Mouse (Mus musculus) forelimb bud, embryonic 11.5 days (tissue): Measurements from ENCODE around the gene Mecom.

ENCODE experiments used
- DNase-seq: peaks from one replicate; pipeline ENCODE4 v3.0.0-alpha.2; 2012; ENCODE audit warnings: low read depth, low spot score

Gene Mecom

DNA sequence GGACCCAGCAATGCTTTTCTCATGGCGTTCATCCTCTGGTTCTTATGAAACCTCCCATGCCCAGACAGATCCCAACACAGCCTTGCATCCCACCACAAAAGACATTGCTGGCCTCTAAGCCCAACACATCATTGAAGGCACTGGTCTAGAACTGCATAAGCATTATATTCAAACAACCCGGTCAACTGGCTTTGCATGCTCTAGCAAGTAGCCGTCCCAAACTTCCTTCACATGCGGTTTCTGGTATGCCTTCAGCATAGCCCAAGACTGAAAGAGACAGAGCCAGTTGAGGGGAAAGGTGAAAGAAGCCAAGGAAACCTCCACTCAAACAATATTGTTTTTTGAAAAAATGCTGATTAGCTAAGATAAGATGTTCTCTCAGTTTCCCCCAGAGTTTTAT lies 397.7 kb downstream of the Mecom start:
- DNase-seq: no peak

DNA sequence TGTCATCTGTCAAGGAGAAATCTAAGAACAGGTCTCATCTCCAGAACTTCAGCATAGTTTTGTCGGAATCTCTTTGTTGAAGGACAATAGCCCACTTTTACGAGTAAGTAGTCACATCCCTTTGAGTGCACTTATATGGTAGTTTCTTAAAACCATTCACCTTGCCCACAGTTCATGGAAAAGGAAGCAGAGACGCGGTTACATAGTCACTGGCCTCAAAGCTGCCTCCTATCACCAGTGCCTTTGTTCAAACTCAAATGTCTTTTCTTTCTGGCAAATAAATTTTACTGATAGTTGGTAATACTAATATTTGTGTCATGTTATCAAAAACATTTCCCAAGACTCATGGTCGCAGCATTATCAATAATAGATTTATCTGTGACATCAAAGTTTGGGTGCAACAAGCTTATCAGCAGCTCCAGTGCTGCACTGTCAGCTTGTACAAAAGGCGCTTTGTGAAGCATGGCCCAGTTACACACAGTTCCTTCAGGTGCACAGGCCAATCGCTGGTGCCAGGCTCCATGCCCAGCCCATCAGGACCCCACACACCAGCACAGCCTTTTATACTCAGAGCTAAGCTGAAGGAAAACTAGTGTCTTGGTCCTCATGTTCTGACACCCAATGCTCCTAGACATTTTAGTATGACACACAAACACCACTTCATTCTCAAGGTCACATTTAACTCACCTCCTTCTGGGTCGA lies 399.3 kb downstream of the Mecom start:
- DNase-seq: no peak

DNA sequence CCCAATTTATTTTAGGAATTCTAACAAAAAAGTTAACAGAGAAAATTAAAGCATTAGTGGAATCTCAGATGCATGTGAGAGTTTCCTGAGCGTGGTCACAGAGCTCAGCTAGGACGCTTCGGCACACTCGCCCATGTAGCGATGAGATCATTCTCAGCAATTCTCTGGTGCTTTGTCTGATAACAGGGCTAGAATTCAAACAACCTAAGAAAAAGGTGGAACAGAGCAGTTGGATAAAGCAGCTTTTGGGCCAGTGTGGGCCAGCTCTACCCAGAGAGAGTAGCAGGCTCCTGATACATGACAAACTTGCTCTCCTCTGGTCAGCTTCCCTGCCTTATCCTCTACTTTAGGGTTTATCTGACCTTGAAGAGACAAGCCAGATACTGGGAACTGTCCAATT lies 402.8 kb downstream of the Mecom start:
- no peak for DNase-seq

DNA sequence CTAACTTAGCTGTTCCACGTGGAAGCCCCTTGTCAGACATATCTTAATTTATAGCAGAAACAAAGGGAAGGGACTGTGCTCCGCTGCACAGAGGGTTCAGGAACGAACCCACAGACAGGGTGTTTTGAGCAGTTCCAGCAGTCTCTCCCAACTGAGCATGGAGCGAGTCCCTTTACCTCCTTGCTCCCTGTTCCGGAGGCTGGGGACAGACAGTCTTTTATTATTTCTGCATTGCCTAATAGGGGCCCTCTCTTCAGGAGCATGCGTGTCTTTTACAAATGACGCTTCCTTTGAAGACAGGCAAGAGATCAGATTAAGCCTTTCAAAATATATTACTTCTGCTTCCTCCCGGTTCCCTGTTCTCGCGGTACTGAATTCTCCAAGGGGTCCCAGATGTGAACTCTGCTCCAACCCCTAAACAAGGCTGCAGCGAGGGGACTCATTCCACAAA lies 403.8 kb downstream of the Mecom start:
- DNase-seq: no peak

DNA sequence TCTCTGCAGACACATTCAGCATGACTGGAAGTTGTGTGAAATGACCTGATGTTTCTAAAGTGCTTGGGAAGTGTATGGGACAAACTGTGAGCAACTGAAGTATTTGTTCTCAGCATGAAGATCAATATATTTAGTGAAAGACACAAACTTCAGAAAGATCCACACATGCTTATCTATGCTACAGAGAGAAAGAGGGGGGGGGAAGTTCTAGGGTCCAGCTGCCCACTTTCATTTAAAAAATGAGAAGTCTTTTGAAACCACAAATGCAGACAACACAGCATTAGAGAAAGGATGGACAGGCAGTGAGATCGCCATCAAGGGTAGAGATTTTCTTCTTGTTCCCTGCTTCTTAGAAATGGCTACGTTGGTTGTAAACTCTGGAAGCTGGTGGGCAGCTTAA lies 404.4 kb downstream of the Mecom start:
- no peak for DNase-seq

DNA sequence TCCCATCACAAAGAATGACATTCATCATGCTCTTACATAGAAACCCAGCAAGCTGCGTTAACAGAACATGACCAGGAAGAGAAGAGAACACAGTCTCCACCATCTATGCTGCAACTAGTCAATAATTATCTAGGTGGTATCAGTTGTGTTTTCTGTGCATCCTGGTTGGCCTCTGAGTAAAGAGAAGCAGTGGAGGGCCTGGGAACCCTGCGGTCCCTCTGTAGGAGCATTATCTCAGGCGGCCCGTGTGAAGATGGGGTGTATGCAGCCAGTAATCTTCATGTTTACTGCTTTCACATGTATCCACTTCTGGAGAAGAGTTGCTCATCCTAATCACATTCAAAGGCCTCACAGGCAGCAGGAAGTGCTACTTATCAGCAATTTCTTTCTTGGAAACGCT lies 407.5 kb downstream of the Mecom start:
- no peak for DNase-seq

DNA sequence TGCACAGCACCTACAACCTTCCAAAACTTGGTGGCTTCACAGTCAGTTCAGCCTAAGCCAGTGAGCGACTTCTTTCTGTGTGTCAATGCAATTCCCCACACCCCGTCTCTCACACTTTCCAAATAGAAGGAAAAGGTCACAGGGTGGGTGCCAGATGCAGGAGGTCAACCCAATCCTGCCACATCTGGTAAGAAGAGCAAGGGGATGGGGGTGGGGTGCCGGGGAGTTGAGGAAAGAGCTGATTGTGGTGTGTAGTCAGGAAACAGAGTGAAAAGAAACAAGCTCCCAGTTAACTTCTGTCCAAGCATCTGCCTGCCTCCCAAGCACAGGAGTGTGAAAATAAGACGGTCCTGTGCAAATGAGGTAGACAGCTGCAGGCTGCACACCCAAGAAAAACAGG lies 408.1 kb downstream of the Mecom start:
- peak; percentile 54 for DNase-seq

DNA sequence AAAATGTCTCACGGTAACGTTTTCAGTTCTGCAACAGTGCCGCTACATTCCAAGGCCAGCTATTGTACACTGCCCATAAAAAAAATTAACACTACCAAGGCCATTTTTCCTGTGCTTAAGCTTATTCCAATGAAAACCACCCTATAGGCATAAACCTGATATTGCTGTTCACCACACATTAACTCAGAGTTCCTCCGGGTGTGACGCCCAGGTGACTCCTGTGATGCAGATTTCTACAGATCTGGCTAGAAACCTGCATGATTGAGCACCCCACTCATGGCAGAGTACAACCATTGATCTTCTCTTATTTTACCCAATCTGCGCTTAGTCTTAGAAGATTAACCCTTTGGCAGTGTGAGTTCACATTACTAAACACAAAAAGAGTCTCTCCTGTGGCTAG lies 409.2 kb downstream of the Mecom start:
- DNase-seq: no peak

DNA sequence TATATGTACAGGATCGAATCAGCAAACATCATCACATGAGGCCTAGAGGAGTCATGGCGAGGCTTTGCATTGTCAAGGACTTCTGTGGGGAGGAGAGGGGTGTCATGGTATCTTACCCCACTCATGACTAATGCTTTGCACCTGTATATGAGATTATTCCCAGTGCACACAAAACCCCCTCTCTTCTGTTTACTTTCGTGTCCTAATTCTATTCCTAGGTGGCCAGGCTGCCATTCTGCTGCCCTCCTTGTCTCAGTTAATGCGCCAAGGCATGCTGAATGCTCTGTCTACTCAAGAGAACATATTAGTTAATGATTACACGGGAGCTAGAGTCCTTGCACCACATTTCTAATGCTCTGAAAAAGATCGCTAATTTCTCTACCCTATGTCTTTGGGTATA lies 412.0 kb downstream of the Mecom start:
- DNase-seq: no peak

DNA sequence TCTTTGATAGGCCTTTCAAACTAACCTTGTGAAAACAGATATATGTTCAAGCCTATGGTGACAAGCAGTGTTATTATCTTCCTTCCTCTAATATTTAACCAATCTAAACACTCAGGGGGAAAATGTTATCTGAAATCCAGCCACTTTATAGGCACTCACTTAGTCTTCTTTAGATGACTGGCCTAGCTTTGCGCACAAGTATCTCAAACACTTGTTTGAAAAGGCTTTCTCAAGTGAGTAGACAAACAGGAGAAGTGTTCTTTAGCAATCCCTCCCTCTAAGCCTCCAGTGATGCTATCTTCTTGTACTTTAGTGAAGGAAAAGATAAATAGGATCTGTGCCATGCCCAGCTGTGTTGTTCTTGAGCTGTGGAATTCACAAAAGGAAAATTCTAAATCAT lies 412.7 kb downstream of the Mecom start:
- no peak for DNase-seq

DNA sequence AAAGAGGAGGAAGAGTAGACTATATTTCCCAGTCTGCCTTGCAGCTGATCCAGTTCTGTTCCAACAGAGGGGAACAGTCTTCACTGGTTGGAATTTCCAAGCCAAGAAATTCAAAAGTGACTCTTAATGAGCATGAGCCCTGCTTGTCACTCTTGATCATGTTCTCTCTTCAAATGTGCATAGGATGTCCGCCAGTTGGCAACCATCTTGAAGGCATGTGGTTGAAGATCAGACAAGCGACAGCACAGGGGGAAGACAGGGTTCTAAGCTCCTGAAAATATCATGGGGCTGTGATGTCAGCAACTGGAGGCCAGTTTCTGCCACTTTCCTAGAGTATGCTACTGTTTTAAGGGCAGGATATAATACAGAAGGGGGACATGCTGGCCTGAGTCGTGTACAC lies 414.8 kb downstream of the Mecom start:
- no peak for DNase-seq

DNA sequence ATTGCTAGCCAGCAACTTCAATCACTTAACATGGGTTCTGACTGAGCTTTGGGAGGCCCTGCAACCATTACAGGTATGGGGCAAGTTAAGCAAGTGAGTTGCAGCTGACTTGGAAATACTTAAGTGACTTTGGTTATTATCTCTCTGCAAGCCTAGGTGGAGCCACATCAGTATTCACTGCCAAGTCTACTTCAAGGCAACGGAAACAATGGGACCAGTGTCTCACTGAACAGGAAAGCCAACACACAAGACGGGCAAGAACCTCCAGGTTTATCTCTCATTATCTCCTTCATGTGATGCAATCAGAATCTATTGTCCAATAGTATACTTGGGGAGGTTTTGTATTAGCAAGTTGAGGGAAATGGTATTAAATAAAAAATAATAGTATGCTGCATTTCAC lies 415.4 kb downstream of the Mecom start:
- no peak for DNase-seq

DNA sequence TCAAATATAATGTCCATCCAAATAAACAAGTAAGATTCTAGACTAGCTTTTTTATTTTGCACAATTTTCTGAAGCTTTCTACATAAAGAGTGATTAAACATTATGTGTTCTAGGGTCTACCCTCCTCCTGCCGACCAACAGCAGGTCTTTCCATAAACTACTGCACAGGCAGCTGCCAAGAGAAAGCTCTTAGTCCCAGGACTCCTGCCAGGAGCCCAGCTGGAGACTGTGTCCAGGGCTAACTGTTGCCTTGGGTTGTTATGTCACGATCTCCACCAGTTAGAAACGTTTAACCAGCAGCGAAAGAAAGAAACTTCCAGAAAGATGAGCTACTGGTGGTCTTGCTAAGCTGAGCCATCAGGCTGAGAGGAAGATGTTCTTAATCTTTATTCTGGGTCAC lies 417.3 kb downstream of the Mecom start:
- DNase-seq: no peak

DNA sequence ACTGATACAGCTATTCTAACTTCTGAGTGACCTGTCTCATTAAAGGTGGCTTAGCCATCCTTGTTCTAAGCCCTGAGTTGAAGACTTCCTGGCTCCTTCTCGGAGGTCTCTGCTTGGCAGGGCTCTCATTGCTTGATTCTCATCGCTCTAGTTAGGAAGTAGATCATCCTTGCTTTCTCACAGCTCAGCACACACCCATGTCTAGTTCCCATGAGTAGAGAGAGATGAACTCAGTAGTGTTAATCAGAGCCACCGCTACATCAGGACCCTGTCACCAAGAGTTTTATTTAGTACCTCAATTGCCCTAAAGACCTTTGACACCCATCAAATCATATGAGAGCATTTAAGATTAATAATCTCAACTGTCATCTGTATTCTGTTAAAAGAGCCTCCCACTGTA lies 425.2 kb downstream of the Mecom start:
- DNase-seq: no peak

DNA sequence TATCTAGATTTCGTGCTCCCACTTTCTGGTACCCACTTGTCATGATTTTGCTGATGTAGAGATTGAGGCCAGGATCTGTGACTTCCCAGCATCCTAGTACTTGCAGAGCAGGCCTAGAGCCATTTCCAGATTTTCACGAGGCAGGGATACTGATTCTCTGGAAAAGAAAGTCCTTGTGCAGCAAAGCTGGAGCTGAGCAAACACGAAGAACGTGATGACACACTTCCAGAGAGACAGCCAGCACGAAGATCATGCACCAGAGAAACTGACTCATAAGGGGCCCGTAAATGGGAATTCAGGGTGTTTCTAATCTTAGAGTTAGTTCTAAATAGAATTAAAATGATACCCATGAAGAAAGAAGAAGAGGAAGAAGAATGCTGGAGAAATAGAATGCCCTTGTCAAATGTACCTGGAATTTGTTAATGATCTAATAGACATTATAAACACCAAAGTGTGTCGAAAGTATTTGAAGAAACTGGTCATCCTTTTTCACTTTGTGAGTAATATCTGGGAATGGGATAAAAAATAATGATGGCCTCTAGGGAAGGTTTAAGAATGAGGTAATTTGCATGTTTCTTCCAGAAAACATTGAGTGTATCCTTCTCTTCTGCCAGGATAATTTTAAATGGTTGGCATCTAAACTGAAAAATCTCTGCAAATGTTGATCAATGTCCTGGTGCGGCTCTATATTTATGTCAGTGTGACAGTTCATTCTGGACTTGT lies 426.9 kb downstream of the Mecom start:
- DNase-seq: no peak

DNA sequence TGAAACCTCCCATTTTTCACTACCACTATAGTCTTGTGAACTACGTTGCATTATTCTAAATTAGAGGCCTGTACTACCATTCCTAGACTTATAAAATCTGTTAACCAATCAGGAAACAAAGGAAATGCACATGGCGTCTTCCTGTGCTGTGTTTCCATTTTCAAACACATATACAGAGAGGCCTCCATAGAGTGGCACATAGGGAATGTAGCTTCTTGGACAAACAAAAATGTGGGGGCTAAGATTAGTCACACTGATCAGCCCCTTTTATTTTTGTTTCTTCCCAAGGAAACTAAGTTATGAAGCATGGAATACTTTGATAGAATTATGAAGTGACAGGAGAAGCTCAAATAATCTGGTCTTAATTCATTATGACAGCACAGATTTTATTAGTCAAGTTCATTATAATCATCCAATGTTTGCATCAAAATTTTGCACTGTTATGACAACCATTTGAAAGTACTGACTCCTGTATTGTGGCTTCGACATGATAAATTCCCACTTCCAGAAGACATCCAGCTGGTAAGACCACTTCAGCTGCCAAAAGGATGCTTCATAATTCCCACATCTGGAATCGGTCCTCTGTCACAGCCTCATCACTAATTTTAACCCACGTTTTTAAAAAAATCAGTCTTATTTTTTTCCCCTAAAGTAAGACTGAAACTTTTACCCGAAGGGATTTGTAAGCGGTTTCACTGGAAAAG lies 429.1 kb downstream of the Mecom start:
- no peak for DNase-seq

DNA sequence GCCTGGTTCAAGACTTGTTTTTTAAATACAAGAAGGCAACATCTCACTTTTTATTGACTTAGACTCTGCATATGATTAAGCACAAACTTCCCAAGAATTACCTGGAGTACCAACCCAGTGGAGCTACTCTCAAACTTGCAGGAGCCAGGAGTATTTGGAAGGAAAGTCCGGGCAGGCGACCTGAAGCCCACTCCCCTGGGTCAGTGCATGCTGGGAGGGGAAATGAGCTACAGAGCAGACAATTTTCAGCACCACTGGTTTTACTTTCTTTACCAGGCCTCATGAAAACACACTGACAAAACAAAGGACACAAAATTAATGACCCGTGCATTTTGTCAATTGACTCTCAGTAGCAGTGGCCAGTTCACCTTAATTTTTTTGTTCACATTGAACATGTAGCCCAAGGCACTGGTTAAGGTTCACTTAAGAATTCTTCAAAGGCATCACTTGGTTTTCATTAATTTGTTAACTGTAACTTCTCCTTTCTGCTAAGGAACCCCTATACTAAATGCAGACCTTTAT lies 434.5 kb downstream of the Mecom start:
- no peak for DNase-seq

DNA sequence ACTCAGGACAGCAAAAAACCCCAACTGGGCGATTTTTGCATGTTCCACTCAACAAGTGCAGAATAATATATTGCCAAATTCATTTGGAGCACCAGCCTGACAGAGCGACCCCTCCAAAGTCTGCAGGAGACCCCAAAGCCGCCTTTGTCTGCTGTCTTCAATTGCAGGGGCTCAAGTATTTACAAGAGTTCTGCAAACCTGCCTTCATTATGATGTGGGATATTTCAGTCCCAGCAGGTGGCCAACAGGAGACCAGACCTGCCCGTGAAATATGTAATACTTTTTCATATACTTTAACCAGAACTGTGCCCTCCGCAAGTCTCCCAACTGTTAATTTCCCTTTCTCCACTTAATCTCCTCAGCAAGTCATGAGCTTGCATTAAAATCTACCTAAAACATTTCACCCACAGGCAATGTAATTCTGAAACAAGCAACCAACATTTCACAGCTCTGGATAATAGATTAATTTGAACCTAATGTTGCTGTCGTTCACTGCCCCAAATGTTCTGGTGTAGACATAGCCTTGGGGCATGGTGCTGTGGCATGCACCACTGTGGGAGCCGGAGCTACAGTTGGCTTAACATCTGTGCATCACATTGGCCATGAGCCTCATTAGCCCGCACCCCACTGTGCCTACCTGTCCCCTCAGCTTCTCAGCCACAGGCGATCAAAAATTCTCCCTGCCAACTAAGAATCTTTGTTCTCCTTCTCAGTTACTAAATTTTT lies 439.7 kb downstream of the Mecom start:
- DNase-seq: peak; percentile 94

DNA sequence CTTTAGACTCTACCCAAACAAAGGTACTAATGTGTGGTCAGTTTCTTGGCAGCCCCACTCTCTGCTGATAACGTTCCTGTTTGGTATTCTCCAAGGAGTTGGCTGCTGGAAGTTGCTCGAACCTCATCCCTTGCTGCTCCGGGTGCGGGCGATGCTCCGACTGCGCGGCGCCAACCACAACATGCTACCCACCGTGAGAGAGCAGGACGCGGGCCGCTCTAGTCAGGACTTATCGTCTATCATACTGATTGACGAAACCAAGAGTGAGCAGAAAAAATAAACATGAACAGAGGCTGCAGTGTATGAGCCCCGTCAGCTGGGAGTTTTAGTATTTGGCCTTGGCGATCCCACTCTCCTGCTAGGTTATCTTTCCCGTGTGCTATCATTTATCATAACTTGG lies 441.3 kb downstream of the Mecom start:
- no peak for DNase-seq

DNA sequence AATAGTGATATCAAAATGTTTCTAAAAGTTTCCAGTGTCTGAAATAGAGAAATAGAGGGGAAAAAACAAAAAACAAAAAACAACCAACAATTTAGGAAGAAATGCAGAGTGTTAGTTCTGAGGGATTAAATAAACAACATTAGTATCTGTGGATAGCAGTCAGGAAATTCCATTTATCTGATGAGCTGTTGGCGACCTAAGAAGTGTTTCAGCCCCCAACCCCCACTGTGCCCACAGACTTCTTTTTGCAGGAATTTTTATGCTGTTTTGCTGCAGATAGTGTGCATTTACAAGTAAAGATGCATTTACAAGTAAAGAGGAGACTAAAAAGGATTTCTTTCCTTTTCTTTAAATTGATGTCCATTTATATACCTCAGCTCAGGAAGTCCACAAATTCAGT lies 441.9 kb downstream of the Mecom start:
- DNase-seq: no peak

DNA sequence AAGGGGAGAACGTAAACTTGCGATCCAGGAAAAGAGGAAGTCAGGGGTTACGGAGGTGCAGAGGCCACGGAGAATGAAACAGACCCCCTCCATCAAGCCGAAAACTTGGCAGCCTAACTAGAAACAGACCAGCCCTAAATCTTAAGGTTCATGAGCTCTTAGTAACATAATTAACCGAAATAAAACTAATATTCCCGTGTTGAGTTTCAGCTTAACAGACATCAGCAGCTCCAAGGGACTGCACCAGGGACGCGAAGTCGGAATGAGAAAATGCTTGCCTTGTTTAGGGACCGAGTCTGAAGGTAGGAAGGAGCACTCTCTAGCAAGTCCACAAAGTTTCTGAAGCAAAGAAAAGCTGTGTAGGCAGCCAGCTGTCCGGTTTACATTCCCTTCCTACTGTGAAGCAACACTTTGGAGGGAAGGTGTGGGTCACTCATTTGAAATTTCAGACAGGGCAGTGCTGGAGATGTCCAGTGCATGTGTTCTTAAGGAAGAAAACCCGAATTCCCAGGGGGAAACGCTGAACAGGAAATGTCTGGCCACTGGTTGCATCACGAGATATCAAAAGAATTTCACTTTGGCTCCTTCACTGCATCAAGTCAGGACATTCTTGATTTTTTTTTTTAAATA lies 442.5 kb downstream of the Mecom start:
- DNase-seq: peak; percentile 82
